In genomic region chr14:21853456-21854109, GRCm38 (mm10) we compare ENCODE assay signal across 8 mouse cellular contexts. TPM values are rescaled to one million over a fixed set of nuclear protein-coding genes. Genes with fewer than 3 reads are reported as not detected.
DNase-seq lines count a peak whose midpoint lies in the region; ATAC-seq and TF ChIP-seq lines count a peak whose summit lies in the region.

No protein-coding gene starts in this region.

- TF ChIP-seq CTCF in liver, adult 2 months (IDR thresholded peaks at IDR 0.05; ENCODE audit: low read depth, low read length) = peak; percentile 66

- H3K4me1 ChIP-seq in liver, adult 2 months (ENCODE audit: control insufficient read depth, insufficient read depth, low read length) = peaks cover 8% of the 10 kb centered on the region; the same call in 1 of the 2 replicates

- DNase-seq in 3T3-L1 (ENCODE audit: low read depth, low spot score) = peak; percentile 84
- peak; percentile 63 to 70 for DNase-seq in adrenal gland, adult 18-20 months (ENCODE audit: low spot score in 2 of 2)
- DNase-seq in embryo, embryonic 11 days = peak; percentile 91
- DNase-seq in heart, adult 18-20 months = peak; percentile 65 to 78
- peak; percentile 61 for DNase-seq in kidney, adult 11 months
- DNase-seq in liver, adult 2 months (ENCODE audit: extremely low read depth, low read depth, low spot score) = peak; percentile 50
- DNase-seq in spleen, postnatal 36 days (ENCODE audit: low spot score in 2 of 2) = peak; percentile 65 to 74

- H3K36me3 ChIP-seq in liver, adult 2 months (ENCODE audit: control insufficient read depth, insufficient read depth, low read length) = no peaks in the 10 kb centered on the region

- WGBS in liver, adult 2 months = 10% methylated on average over 17 of the region's 17 CpGs

- H3K9ac ChIP-seq in liver, adult 2 months (ENCODE audit: low read depth, low read length) = no peak overlapping the region

- H3K4me3 ChIP-seq in liver, adult 2 months (ENCODE audit: insufficient read depth, low read depth, low read length) = no peak overlapping the region

- H3K27me3 ChIP-seq in liver, adult 2 months (ENCODE audit: control insufficient read depth, insufficient read depth, low read length) = no peaks in the 10 kb centered on the region

- no peak overlapping the region for H3K27ac ChIP-seq in liver, adult 2 months (replicated peaks; ENCODE audit: insufficient read depth, low read depth, low read length)

- H3K79me2 ChIP-seq in liver, adult 2 months (ENCODE audit: control insufficient read depth, insufficient read depth, low read length) = no peaks in the 10 kb centered on the region

- 0 out of 2 replicates have a peak, but pooled peaks have one; percentile 23 for ATAC-seq in monocyte, adult 5-6 weeks (replicated peaks; ENCODE audit: insufficient number of reproducible peaks, low FRiP score, low TSS enrichment, poor library complexity, severe bottlenecking)

- no peak for TF ChIP-seq POLR2A in liver, adult 2 months (IDR thresholded peaks at IDR 0.05; ENCODE audit: extremely low read depth, insufficient read depth, low read length)

RNA-seq across cellular contexts. Expression of gene Comtd1, which starts 4.8 kb away (rescaled TPM):
- total RNA-seq in adrenal gland, adult 18-20 months (2021) = 10 to 100 TPM; 60.4 to 63.9 TPM
- 1 to 10 TPM; 8.1 to 8.4 TPM for total RNA-seq in heart, adult 18-20 months (2021)
- 4.1 and 8.0 TPM in 2 replicates for total RNA-seq in liver, adult 2 months (2014; rRNA removed)
- polyA plus RNA-seq in liver, adult 2 months (2012; rRNA removed) = 8.6 and 10.1 TPM in 2 replicates
- 2.9 to 11.5 TPM (median 8.0 TPM) in 3 replicates for total RNA-seq in monocyte, adult 5-6 weeks (2017)

RNA-seq across cellular contexts. Expression of gene Vdac2, which starts 28.5 kb away (rescaled TPM):
- total RNA-seq in adrenal gland, adult 18-20 months (2021) = 100 to 1,000 TPM; 205 to 245 TPM
- 100 to 1,000 TPM; 493 to 524 TPM for total RNA-seq in heart, adult 18-20 months (2021)
- total RNA-seq in liver, adult 2 months (2014; rRNA removed) = 87.0 and 89.3 TPM in 2 replicates
- polyA plus RNA-seq in liver, adult 2 months (2012; rRNA removed) = 66.0 and 108 TPM in 2 replicates
- 210 to 264 TPM (median 238 TPM) in 3 replicates for total RNA-seq in monocyte, adult 5-6 weeks (2017)
